Mouse (Mus musculus): Measurements from ENCODE around the gene Zfp773. TPM values are rescaled to one million over a fixed set of nuclear protein-coding genes. Genes with fewer than 3 reads are reported as not detected.

The Zfp773 gene
- polyA plus RNA-seq (2012; rRNA removed; ENCODE audit: low replicate concordance): 0.20 and 0.37 TPM in 2 replicates

DNA sequence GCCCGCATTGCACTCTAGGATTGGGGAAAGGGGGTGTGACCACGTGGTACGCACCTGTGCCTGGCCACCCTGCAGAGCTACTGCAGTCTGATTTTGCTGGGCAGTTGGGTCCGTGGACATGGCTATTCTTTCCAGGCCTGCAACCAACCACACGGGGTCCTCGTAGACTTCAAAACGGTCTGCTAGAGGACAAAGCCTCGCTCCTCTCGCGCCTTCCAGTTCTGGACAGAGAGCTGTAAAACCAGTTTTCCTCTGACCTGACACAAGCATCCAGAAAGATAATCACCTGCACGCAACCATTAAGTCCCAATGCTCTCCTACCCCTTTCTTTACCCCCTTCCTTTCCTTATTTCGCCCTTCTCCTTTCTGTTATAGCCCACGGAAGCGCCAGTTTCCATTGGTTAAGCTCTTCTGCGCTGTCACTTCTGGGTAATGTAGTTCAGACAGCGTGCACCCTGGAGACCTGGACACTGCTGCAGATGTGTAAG lies at the start of gene Zfp773:
TSS of gene Zfp773 (minus strand) at position 377 of the 488 bp plus-strand sequence.

DNA sequence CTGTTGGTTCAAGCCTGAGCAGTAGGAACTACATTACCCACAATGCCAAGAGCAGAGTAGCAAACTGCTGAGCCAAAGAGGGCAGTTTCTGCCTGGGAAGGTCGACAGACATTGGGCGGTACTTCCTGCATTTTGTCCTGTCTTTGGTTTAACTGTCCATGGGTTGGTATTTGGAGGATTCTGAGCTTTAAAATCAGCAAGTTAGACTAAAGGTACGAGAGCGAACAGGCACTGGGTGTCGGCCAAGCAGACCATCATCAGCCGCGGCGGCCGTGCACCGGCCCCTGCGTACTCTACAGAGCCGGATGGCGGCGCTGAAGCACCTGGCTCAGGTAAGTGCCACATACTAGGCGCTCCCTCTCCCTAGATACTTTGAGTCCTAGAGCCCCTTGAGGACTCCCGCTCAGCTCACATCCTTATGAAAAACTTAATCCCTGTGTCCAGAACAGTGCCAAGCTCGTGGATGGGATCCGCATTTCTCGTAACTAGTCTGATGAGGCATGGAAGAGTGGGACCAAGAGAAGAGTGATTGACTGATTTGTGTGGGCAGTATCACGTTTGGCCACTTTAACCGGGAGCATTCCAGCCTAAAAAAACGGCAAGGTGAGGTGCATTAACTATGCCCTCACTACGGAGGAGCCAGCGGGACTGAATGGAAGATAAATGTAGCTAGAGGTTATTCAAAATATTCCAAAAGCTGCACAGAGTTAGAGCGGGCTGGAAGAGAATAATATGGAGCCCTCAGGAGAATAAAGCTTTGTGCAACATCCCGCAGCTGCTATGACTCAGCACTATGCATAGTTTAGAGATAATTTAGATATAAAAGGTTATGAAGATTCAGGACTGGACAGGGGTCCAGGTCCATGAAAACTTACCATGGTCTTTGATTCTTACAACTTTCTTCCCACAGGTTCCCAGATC lies 34.9 kb upstream of the Zfp773 start, which contains the start of gene Zfp418:
TSS of gene Zfp418 (plus strand) at position 104 of the 921 bp plus-strand sequence.

DNA sequence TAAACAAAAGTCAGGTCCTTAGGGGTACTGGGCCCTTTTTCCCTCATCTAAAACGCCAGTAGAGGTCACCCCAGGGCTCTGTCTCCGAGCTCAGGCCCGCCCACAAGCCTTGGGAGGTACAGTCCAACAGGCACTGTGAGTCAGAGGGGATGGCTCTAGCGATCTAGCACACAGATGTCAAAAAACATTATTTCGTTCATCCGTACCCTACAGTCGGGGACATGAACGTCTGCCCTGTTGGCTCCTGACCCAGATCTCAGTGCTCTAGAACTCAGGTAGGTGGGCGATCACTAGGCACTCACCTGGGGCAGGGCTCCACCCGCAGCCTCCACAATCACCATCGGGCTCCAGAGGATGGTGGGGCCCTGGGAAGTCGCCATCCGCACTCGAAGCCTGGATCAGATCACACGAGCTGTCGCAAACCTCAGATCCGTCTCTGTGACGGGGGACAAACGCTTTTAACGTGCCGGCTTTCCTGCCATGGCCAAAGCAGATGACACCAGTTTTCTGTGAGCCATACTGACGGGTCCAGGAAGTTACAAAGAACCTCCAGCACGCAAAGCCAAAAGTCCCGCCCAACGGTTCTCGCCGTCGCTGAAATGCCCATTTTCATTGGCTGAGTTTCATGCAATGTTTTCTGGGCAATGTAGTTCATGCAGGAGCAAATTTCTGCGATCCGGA lies 15.5 kb downstream of the Zfp773 start, which contains the start of gene Zfp954:
TSS of gene Zfp954 (minus strand) at position 568 of the 681 bp plus-strand sequence.

Other genes starting within 250 kb of the Zfp773 start
- not detected in 2 replicates for gene Aurkc, start 141.5 kb downstream of the Zfp773 start, polyA plus RNA-seq (2012; rRNA removed; ENCODE audit: low replicate concordance)
- 5.3 and 9.4 TPM in 2 replicates for gene Zfp954, start 15.3 kb downstream of the Zfp773 start, polyA plus RNA-seq (2012; rRNA removed; ENCODE audit: low replicate concordance)
- gene Zfp418, start 34.6 kb upstream of the Zfp773 start, polyA plus RNA-seq (2012; rRNA removed; ENCODE audit: low replicate concordance): 0.43 and 1.1 TPM in 2 replicates
- gene Zfp772, start 73.2 kb upstream of the Zfp773 start, polyA plus RNA-seq (2012; rRNA removed; ENCODE audit: low replicate concordance): 0.74 and 2.7 TPM in 2 replicates
- 0.19 and 0.22 TPM in 2 replicates for gene Vmn2r29, start 110.6 kb upstream of the Zfp773 start, polyA plus RNA-seq (2012; rRNA removed; ENCODE audit: low replicate concordance)
- 2.2 and 2.3 TPM in 2 replicates for gene Gm45844, start 141.5 kb upstream of the Zfp773 start, polyA plus RNA-seq (2012; rRNA removed; ENCODE audit: low replicate concordance)
- 24.0 and 31.3 TPM in 2 replicates for gene Clcn4, start 164.1 kb upstream of the Zfp773 start, polyA plus RNA-seq (2012; rRNA removed; ENCODE audit: low replicate concordance)
- gene Vmn2r30, start 200.9 kb upstream of the Zfp773 start, polyA plus RNA-seq (2012; rRNA removed; ENCODE audit: low replicate concordance): not detected in 2 replicates
- not detected in 2 replicates for gene Gm45783, start 237.8 kb upstream of the Zfp773 start, polyA plus RNA-seq (2012; rRNA removed; ENCODE audit: low replicate concordance)

All from mammary gland, adult 2 months (tissue).